Mouse (Mus musculus) hindbrain, embryonic 15.5 days (tissue): ENCODE data around the gene Gm37240. TPM values are rescaled to one million over a fixed set of nuclear protein-coding genes. Genes with fewer than 3 reads are reported as not detected.

Experiments
- ATAC-seq: fragments of 200-750 bp; cut with Nextera tagmentation; 2 replicates; pipeline ENCODE4 v1.8.0; 2017; ENCODE audit warnings: low read depth, moderate number of reproducible peaks, moderate TSS enrichment; ENCODE audit not compliant: low FRiP score
- H3K27ac ChIP-seq: fragments of 300-500 bp; sonication (generic); replicated peaks from 2 replicates; pipeline ENCODE4 v1.5.1; 2015; ENCODE audit warnings: mild to moderate bottlenecking, inconsistent platforms
- H3K27me3 ChIP-seq: fragments of 300-500 bp; sonication (generic); 2 replicates; pipeline ENCODE4 v1.6.1; 2015; ENCODE audit warnings: control low read depth, inconsistent platforms
- H3K36me3 ChIP-seq: fragments of 300-500 bp; sonication (generic); 2 replicates; pipeline ENCODE4 v1.6.1; 2015; ENCODE audit warnings: control low read depth, inconsistent platforms
- H3K4me1 ChIP-seq: fragments of 300-500 bp; sonication (generic); replicated peaks from 2 replicates; pipeline ENCODE4 v1.6.1; 2015; ENCODE audit warnings: control low read depth, inconsistent platforms
- H3K4me2 ChIP-seq: fragments of 300-500 bp; sonication (generic); 2 replicates; pipeline ENCODE4 v1.6.1; 2015; ENCODE audit warnings: moderate library complexity, mild to moderate bottlenecking, inconsistent platforms
- H3K4me3 ChIP-seq: fragments of 300-500 bp; sonication (generic); 2 replicates; pipeline ENCODE4 v1.5.1; 2015; ENCODE audit warnings: mild to moderate bottlenecking, inconsistent platforms
- H3K9ac ChIP-seq: fragments of 300-500 bp; sonication (generic); 2 replicates; pipeline ENCODE4 v1.6.1; 2015; ENCODE audit warnings: inconsistent platforms
- H3K9me3 ChIP-seq: fragments of 300-500 bp; sonication (generic); 2 replicates; pipeline ENCODE4 v1.6.1; 2016; ENCODE audit warnings: control low read depth, inconsistent platforms
- WGBS: fragments of 180-500 bp; shearing (Covaris S2); methylation state at CpG from one replicate; pipeline ENCODE4 v1.1.7; 2015; 5-methylcytosine and 5-hydroxymethylcytosine counted together
- polyA plus RNA-seq: library from polyadenylated mRNA; unstranded; fragments of >200 nt; fragmentation: Nextera tagmentation; extraction: Ambion mirVana; gene quantifications from 2 replicates; pipeline ENCODE4 v1.2.1, GENCODE M21; 2015

Gm37240 gene
- polyA plus RNA-seq, 1 experiment from 2014 or later = 0.87 TPM

DNA sequence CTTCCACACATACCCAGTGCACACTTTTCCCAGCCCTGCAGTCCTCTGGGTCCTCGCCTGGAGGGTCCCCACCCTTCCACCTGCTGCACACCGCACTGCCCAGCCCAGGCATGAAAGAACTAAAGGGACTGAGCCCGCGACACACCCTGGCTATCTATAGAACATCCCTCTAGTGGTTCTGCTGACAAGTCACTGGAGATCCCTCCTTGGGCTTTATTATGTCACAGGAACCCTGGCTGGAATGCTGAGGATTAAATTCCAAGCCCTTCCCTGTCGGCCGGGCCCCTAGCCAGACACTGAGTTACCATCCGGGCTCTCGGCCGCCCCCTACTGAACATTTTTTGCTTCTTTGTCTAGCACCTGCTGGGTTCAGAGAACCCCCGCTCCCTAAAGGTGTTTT, 612.2 kb downstream of the Gm37240 start:
- Histone ChIP-seq H3K4me1 (no peaks in the 10 kb centered on the region), H3K27me3 (no peaks in the 10 kb centered on the region), H3K27ac (no peak overlapping the region), H3K4me2 (no peak overlapping the region), H3K4me3 (no peak overlapping the region), H3K9me3 (no peaks in the 10 kb centered on the region), H3K9ac (no peak overlapping the region), H3K36me3 (no peaks in the 10 kb centered on the region)
- WGBS = 54% methylated on average over 10 of the region's 10 CpGs
- ATAC-seq = no peak

DNA sequence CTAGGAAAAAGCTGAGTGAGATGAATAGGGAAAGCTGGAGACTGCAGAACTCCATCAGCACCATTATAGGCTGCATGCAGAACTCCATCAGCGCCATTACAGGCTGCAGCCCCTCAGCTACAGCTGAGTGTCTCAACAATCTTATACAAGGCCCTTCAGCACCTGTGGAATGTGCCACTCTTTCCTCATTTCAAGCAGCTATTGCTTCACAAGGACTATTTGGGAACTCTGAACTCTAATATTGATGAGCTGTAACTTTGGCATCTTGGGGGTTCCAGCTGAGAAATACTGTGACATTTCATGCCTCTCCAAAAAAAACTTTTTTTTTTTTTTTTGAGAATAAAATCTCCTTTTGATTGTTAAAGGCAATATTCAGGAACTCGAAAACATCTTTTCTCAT, 615.8 kb downstream of the Gm37240 start:
- Histone ChIP-seq H3K4me2 (no peak overlapping the region), H3K4me3 (no peak overlapping the region), H3K9me3 (no peaks in the 10 kb centered on the region), H3K27me3 (no peaks in the 10 kb centered on the region), H3K4me1 (no peaks in the 10 kb centered on the region), H3K36me3 (no peaks in the 10 kb centered on the region), H3K9ac (no peak overlapping the region), H3K27ac (no peak overlapping the region)
- no peak for ATAC-seq
- 86% methylated on average over 2 of the region's 2 CpGs for WGBS

DNA sequence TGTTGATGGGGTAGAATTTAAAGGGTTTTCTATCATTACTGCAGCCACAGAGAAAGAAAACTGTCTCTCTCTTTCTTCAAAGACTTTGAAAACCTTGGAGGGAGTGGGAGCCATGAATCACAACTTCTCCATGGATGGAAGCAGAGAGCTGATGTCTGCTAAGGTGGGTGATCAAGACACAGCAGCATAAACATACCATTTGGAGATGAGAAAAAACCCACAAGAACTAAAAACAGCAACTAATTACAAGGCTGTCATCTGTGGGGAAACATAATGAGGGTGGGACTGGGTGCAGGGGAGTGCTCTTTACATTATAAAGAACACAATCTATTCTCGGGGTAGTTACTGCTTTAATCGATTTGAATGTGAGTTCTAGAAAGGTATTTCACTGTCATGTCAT, 622.4 kb downstream of the Gm37240 start:
- no peak overlapping the region for H3K9ac ChIP-seq
- H3K36me3 ChIP-seq = no peaks in the 10 kb centered on the region
- H3K27ac ChIP-seq = no peak overlapping the region
- ATAC-seq = no peak
- H3K4me3 ChIP-seq = no peak overlapping the region
- no peaks in the 10 kb centered on the region for H3K27me3 ChIP-seq
- no peaks in the 10 kb centered on the region for H3K4me1 ChIP-seq
- 70% methylated on average over 2 of the region's 2 CpGs for WGBS
- H3K4me2 ChIP-seq = no peak overlapping the region
- H3K9me3 ChIP-seq = no peaks in the 10 kb centered on the region

DNA sequence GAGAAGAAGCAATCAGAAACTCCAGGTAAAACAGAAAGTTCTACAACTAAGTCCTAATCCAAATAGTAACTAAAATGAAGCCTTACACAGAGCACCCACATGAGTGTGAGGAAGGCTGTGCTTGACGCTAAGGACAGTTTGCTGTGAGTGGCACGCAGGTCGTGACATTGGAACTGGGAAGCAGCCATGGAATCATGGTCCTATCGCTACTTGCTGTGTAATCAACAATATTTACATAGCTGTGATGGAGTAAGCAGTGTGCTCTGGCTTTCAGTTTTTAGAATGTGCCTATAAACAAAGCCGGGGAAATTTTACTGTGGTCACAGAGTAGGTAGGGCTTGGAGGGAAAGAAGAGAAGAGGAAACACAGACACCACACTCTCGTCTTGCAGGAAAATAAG, 622.8 kb downstream of the Gm37240 start:
- ATAC-seq = no peak
- 85% methylated on average over 6 of the region's 6 CpGs for WGBS
- Histone ChIP-seq H3K9ac (no peak overlapping the region), H3K4me1 (no peaks in the 10 kb centered on the region), H3K36me3 (no peaks in the 10 kb centered on the region), H3K27ac (no peak overlapping the region), H3K4me2 (no peak overlapping the region), H3K4me3 (no peak overlapping the region), H3K27me3 (no peaks in the 10 kb centered on the region), H3K9me3 (no peaks in the 10 kb centered on the region)

DNA sequence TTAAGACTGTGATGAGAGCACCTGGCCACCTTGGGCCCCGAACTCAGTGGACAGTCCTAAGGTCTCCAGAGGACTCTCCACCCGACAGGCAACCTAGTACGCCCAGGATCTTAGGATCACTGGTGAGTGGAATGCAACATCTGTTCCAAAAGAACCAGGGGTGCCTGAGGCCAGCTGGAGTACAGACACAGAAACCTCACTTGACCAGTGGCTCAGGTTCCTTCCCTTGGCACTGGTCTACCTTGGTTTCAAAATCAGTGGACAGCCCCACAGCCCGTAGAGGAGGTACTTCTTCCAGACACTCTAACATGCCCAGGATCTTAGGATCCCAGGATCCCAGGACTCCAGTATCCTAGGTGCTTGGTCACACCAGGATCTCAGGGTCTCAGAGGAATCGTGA, 632.8 kb downstream of the Gm37240 start:
- ATAC-seq = no peak
- H3K36me3 ChIP-seq = no peaks in the 10 kb centered on the region
- no peaks in the 10 kb centered on the region for H3K4me1 ChIP-seq
- no peak overlapping the region for H3K4me3 ChIP-seq
- no peak overlapping the region for H3K9ac ChIP-seq
- no peak overlapping the region for H3K27ac ChIP-seq
- H3K4me2 ChIP-seq = no peak overlapping the region
- 91% methylated on average over 5 of the region's 5 CpGs for WGBS
- H3K9me3 ChIP-seq = no peaks in the 10 kb centered on the region
- no peaks in the 10 kb centered on the region for H3K27me3 ChIP-seq

DNA sequence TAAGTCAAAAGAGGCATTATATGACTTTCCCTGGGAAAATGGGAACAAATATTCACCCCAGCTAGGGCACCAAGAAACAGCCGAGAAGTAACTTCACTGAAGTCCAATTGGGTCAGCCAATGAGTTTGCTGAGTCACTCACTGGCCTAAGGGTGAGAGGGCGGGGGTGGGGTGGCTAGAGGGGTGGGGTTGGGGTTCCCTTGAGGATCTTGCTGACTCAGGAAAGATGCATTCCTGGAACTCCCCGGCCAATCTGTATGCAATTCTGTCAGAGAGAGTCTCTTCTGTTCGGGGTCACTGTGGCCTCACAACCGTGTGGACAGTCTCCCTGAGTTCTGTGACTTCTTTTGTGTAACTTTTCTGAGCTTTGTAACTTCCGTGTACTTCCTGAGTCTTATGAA, 635.7 kb downstream of the Gm37240 start:
- no peak for ATAC-seq
- Histone ChIP-seq H3K4me3 (no peak overlapping the region), H3K27me3 (no peaks in the 10 kb centered on the region), H3K9me3 (no peaks in the 10 kb centered on the region), H3K36me3 (no peaks in the 10 kb centered on the region), H3K4me2 (no peak overlapping the region), H3K4me1 (no peaks in the 10 kb centered on the region), H3K9ac (no peak overlapping the region), H3K27ac (no peak overlapping the region)
- 85% methylated on average over 6 of the region's 6 CpGs for WGBS

DNA sequence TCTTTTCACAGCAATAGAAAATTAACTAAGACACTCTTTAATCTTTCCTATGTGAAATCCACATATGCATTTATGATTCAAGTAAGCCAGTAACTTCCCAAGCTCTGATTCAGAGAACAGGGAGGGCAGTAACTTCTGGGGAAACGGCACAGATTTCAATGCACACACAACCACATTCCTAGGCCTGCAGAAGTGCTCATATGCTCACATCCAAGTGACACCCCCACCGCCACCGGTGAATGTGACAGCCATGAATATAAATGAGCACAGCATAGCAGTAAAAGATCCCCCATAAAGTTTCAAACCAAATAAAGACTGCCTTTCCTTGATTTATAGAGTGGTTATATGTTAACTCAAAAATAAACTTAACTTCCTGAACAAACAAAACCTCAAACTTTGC, 641.2 kb downstream of the Gm37240 start:
- no peaks in the 10 kb centered on the region for H3K36me3 ChIP-seq
- H3K9ac ChIP-seq = no peak overlapping the region
- no peak for ATAC-seq
- 90% methylated on average over 3 of the region's 3 CpGs for WGBS
- H3K4me1 ChIP-seq = no peaks in the 10 kb centered on the region
- no peaks in the 10 kb centered on the region for H3K27me3 ChIP-seq
- no peak overlapping the region for H3K27ac ChIP-seq
- no peak overlapping the region for H3K4me2 ChIP-seq
- no peak overlapping the region for H3K4me3 ChIP-seq
- no peaks in the 10 kb centered on the region for H3K9me3 ChIP-seq

DNA sequence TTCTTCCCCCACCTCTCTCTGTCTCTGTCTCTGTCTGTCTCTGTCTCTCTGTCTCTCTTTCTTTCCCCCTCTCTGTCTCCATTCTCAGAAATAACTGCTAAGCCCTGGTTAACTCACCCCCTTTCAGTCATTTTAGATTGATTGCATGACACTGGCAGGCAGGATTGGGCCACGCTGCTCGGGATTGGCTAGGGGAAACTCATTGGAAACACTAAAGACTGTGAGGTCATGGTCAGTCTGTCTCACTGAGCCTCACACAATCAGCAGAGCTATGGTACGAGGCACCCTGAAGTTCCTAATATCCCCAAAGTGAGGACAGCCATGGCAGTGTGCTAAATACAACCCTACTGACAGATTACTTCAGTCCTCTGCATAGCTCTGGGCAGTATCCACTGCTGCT, 650.8 kb downstream of the Gm37240 start:
- Histone ChIP-seq H3K36me3 (no peaks in the 10 kb centered on the region), H3K4me2 (no peak overlapping the region), H3K27ac (no peak overlapping the region), H3K4me1 (no peaks in the 10 kb centered on the region), H3K9ac (no peak overlapping the region), H3K9me3 (no peaks in the 10 kb centered on the region), H3K27me3 (no peaks in the 10 kb centered on the region), H3K4me3 (no peak overlapping the region)
- no peak for ATAC-seq
- WGBS = 66% methylated on average over 3 of the region's 3 CpGs

DNA sequence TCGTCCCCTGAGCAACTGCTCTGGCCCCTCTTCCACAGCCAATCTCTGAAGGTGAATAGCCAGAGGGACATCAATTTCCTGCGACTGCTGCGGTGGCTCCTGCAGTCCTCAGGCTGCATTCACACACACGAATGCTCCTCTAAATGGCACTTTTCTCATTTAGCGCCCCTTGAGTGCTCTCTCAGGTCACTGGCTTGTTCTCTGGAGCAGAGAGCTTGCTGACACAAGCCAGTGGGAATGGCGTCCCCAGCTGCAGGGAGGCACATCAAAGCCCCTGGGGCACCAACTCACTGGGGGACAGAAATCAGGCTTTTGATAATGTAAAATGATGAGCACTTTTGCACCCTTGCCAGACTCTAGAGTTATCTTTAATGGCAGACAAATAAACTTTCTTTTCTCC, 654.5 kb downstream of the Gm37240 start:
- H3K9me3 ChIP-seq = no peaks in the 10 kb centered on the region
- no peak overlapping the region for H3K4me2 ChIP-seq
- H3K27me3 ChIP-seq = no peaks in the 10 kb centered on the region
- no peaks in the 10 kb centered on the region for H3K4me1 ChIP-seq
- no peak overlapping the region for H3K27ac ChIP-seq
- no peak for ATAC-seq
- no peak overlapping the region for H3K4me3 ChIP-seq
- H3K9ac ChIP-seq = no peak overlapping the region
- no peaks in the 10 kb centered on the region for H3K36me3 ChIP-seq
- 47% methylated on average over 6 of the region's 6 CpGs for WGBS

DNA sequence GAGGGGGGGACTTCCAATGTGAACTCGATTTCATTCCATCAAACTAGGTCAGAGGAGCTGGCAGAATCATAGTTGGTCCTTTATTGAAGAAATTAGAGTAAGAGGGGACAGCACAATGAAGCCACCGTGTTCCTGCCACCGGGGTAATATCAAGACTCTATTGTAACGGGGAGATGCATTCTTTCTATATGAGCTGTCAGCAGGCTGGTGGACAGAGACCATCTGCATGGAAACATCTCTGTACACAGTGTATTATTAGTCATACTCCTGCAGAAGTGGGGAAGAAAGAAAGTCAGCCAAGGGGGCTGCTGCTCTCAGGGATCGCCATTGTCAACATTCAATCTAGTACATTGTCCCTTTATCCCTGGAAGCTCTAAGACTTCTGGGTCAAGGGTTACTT, 665.3 kb downstream of the Gm37240 start:
- Histone ChIP-seq H3K4me2 (no peak overlapping the region), H3K36me3 (no peaks in the 10 kb centered on the region), H3K27me3 (no peaks in the 10 kb centered on the region), H3K9me3 (no peaks in the 10 kb centered on the region), H3K4me1 (no peaks in the 10 kb centered on the region), H3K27ac (no peak overlapping the region), H3K9ac (no peak overlapping the region), H3K4me3 (no peak overlapping the region)
- WGBS = 74% methylated on average over 5 of the region's 5 CpGs
- ATAC-seq = no peak

DNA sequence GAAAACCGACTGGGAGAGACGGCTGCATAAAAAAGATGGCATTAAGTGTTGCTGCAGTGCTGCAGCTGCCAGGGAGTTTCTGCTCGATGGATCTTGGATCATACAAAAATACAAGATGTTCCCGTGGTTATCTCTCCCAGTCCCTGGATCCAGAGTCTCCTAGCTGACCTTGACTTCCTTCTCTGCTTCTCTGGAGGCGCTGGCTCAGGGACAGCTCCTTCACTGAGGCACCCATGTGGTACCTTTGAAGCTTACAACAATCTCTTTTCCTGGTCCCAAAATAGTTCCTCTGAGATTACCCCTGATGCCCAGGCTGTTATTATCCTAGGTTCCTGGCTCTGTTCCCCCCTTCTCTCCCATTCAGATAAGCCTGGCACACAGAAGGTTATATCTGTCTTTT, 672.4 kb downstream of the Gm37240 start:
- Histone ChIP-seq H3K36me3 (no peaks in the 10 kb centered on the region), H3K9me3 (no peaks in the 10 kb centered on the region), H3K9ac (no peak overlapping the region), H3K4me1 (no peaks in the 10 kb centered on the region), H3K27ac (no peak overlapping the region), H3K27me3 (no peaks in the 10 kb centered on the region), H3K4me3 (no peak overlapping the region), H3K4me2 (no peak overlapping the region)
- no peak for ATAC-seq
- 84% methylated on average over 5 of the region's 5 CpGs for WGBS

DNA sequence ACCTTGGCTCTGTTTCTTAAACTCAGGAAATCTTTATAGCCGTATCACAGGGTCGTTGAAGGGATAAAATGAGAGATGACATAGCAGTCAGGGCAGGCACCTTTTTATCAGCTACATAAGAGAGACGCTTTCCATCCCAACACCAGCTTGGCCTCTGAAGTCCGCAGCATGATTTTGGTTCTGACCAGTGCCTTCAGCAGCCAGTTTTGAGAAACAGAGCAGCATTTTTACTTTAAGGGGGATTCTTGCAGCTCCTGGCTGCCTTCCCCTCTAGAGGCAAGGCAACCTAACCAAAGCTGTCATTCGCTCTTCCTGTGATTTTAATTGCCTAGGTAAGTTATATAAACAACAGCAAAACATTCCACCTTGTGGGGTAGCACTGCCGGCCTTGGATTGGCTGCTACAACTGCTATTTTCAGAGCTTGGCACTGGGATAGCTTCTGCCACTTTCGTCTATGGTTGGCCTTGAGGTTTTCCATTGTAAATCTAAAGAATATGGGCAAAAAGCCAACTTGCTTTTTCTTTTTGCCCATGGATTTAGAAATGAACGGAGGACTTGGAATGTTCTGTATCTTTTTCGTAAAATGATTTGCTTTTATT, 674.5 kb downstream of the Gm37240 start:
- H3K36me3 ChIP-seq = no peaks in the 10 kb centered on the region
- no peak overlapping the region for H3K27ac ChIP-seq
- WGBS = 77% methylated on average over 9 of the region's 9 CpGs
- H3K9ac ChIP-seq = no peak overlapping the region
- H3K9me3 ChIP-seq = no peaks in the 10 kb centered on the region
- no peak for ATAC-seq
- H3K4me1 ChIP-seq = no peaks in the 10 kb centered on the region
- no peaks in the 10 kb centered on the region for H3K27me3 ChIP-seq
- no peak overlapping the region for H3K4me3 ChIP-seq
- H3K4me2 ChIP-seq = no peak overlapping the region
